Mouse (Mus musculus): ENCODE data around the gene Rtraf. TPM values are rescaled to one million over a fixed set of nuclear protein-coding genes. Genes with fewer than 3 reads are reported as not detected.
A peak's percentile ranks its signal among the peaks of the same experiment; 100 is the strongest.
"Not testable (repeated sequence)": the region's sequence is repeated elsewhere in the genome, so short reads cannot be mapped to it uniquely, and the experiment has no call there.

Gene Rtraf
- 10 to 100 TPM; 49.9 to 53.3 TPM for total RNA-seq (2021)

DNA sequence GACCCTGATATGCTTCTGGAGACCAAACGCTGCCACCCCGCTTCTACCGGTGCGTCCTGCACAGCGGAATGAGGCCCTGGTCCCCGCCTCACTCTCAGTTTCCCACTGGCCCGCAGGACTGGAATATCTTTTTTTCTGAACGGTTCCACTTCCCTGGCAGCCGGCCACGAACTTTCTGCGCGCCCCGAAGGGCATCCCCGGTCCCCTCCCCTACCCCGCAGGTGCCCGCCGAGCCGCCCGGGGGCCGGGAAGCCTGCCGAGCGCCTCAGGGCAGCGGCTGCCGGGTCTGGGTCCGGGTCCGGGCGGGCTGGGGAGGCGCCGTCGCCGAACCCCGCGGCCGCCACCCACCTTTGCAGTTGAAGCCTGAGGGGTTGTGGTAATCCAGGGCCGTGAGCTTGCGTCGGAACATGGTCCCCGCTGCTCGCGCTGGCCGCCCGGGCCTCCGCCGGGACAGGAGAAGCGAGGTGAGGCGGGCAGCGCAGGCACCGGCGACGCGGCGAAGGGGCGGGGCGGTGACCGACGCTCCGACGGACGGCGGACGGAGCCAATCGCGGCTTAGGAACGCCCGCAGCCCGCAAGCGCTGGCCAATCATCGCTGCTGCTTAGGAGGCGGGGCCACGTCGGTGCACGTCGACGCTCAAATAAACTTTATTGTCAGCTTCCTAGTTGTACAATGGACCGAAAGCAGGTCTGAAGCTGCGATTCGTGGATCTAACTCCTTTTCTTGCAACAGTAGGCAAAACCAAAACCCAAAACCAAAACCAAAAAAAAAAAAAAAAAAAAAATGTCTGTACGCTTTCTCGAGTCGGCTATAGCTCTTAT, at the start of gene Rtraf:
Gene Rtraf (minus strand): TSS at position 504 of the 822 bp plus-strand sequence.
- DNase-seq (ENCODE audit: extremely low spot score in 1 of 2, low spot score in 1 of 2), result peak; percentile 81 to 91

DNA sequence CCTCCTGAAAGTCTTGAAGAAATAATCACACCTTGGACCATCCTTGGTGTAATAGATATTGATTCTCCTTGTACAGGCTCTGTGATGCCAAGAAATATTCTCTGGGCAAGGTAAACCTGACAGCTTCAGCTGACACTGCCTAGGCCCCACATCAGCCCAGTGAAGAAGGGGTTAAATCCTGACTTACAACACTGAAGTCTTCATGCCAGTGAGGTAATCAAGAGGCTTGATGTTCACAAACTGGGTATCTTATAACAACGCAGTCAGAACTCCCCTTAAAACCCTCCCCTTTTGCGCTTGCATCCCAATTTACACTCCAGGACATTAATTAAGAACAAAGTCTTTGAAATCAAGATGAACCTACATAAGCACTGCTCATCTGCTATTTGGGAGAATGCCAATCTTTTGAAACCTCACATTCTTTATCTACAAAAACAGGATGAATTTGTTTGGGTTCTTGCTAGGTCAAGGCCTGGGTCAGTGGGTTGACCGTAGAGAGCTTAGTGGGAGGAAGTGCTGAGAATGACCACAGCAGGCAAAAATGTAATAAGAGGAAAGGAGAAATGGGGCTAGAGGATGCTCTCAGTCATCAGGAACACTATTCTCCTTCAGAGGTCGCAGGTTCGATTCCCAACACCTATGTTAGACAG, 43.8 kb upstream of the Rtraf start:
- no peak for DNase-seq (ENCODE audit: extremely low spot score in 1 of 2, low spot score in 1 of 2)

DNA sequence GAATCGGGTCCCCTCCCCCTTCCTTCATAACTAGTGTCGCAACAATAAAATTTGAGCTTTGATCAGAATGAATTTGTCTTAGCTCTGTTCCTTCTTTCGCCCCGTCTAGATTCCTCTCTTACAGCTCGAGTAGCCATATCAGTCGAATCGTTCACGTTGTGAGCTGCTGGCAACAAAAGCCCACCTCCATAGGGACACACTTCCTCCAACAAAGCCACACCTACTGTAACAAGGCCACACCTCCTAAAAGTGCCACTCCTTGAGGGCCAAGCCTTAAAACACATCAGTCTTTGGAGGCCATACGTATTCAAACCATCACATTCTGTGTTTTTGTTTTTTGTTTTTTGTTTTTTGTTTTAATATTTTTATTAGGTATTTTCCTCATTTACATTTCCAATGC, 41.5 kb upstream of the Rtraf start:
- DNase-seq (ENCODE audit: extremely low spot score in 1 of 2, low spot score in 1 of 2), result not testable (repeated sequence)

DNA sequence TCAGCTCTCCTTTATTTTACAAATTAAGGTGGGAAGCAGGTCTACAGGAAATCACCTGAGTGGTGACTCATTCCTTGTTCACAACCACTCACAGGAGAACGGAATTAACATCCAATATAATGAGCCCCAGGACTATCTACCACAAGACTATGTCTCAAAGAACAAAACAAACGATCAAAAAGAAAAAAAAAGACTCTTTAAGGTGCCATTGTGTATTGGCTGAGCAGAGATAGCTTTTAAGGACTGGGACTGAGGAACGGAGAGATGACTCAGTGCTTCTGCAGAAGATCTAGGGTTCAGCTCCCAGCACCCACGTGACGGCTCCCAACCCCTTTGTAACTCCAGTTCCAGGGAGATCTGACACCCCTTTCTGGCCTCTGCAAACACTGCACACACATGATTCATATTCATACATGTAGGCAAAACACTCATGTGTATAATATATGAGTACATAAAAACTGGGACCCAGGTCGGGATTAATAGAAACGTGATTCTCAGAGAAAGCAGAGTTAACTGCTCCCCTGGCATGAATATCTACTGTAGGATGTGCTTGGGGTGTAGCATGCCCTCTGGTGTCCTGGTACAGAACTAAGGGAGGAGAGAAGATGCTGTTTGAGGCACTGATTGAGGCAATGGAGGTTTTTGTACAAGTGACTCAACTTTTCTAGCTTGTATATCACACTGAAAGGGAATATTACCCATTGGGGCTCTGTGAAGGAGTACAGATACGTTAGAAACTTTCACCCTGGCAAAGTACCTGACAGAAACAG, 37.9 kb upstream of the Rtraf start:
- DNase-seq (ENCODE audit: extremely low spot score in 1 of 2, low spot score in 1 of 2), result no peak

DNA sequence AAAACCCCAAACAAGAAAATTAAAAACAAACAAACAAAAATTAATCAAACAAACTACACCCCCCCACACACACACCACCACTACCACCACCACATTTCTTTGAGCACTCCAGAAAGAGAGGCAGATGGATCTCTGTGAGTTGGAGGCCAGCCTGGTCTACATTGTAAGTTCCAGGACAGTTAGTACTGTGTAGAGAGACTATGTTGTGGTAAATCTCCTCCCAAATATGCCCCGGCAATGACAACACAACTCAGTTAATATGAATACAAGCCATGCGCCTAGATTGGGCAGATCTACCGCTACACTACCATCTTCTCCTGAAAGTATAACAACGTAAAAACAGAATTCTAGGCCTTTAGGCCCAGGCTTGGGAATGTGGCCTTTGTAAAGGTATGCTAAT, 36.7 kb upstream of the Rtraf start:
- DNase-seq (ENCODE audit: extremely low spot score in 1 of 2, low spot score in 1 of 2), result no peak

DNA sequence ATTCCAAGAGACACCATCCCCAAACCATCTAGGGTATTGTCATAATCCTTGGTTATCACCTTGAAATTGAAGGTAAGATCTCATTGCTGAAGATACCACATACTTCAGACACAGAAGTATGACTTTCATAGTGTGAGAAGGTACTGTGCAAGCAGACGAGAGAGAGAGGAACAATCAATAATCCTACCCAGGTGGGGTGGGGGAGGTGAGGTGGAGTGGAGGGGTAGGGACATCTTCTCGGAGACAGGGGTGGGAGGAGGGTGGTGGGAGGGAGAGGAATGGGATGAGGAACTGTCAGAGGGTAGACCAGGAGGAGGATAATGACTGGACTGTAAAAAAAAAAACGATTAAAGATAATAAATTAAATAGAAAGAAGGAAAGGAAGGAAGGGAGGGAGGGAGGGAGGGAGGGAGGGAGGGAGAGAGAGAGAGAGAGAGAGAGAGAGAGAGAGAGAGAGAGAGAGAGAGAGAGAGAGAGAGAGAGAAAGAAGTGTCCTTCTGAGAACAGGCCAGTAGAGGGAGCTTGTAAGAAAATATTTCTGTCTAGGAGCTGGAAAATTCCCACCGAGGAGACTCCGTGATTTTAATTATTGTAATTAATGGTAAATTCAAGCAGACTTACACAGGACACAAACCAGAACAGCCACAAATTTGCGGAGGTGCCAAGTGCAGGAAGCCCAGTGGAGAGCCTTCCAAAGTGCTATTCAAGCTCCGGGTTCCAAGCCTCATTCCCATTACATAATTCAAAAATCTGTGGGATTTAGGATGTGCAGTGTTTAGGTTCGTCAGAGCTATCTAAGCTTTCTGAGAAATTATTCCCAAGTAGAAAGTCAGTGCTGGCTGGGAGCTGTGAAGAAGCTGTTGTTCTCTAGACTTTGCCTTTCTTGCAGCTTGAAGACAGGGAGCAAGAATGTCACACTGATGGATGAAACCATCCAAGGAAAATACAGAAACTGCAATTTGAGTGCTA, 35.5 kb upstream of the Rtraf start:
- DNase-seq (ENCODE audit: extremely low spot score in 1 of 2, low spot score in 1 of 2), result peak; percentile 28 to 32

DNA sequence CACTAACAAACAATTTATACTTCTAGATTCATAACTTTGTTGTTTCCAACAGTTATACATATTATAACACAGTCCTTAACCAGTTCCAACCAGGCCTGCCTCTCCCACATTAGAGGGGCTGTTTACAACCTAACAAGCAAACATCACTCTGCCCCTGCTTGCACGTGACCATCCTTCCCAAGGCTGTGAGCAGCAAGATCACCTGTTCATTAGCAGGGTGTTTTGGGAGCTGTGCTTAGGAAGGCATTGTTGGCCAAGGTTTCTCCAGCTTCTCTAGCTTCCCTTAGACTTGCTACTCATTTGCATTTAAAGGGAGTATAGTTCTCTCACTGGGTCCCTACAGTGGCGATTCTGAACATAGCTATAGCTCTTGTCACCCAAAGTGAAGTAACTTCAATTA, 34.7 kb upstream of the Rtraf start:
- DNase-seq (ENCODE audit: extremely low spot score in 1 of 2, low spot score in 1 of 2), result no peak

DNA sequence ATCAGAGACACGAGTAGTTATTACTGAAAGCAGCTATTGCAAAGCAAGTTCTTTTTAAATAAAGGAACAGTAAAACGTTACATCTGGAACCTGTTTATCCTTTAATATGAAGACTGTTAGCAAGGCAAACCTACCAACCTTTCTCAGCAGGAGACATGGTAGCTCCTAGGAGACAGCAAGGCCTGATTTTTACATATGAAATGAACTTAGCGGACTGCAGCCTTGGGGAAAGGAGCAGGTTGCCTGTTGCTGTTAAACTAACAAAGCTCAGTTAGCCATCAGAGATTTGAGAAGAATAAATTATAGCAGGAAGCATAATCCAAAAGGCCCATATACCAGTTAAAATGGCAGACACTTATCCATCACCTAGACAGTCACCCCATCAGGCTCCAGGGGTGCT, 29.8 kb upstream of the Rtraf start:
- DNase-seq (ENCODE audit: extremely low spot score in 1 of 2, low spot score in 1 of 2), result no peak

DNA sequence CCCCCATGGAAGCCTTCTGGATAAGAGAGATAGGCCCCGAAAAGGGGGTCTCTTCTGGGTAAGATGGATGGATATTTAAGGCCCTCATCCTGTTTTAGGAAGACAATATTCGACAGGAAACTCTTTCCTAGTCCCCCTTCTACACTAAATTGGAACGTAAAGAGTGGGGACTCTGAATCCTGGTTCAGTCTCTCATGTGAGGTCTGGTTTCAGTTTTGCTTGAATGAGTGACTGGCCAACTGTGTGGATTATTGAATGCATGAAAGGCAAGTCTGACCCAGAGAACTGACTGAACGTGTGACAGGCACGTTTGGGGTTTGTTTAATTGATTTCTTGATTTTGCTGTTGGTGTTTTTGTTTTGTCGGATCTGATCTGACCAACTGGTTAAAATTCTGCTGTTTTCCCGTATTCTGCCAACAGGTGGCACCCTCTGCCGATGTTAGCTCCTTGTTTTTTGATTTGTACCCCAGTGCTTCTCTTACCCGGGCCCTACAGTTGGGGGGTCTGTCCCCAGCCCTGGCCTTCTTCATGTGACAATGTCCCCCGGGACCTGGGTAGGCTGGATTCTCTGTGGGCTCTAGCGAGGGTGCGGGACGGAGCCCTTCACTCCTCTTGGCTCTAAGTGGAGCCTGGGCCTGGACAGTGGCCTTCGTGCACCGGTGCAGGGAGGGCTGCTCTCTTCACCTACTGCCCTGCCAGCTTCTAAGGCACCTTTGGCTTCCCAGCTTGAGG, 16.1 kb upstream of the Rtraf start:
- DNase-seq (ENCODE audit: extremely low spot score in 1 of 2, low spot score in 1 of 2), result peak; percentile 57 to 85

DNA sequence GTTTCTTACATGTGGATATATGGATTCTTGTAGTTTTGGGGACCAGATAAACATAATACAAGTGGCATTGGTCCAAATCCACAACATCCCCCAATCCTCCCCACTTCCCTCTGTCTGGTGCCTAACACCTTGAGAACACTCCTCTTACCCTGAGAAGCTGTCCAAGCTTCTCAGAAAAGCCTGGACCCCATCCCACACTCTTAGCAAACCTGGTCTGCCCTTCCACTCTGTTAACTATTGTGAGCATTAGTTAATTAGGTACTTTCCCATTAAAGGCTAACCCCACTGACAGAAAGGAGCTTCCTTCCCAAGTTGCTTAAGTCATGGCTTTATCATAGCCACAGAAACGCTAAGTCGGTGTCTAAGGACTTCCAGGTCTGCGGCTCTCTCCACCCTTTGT, 12.7 kb upstream of the Rtraf start:
- DNase-seq (ENCODE audit: extremely low spot score in 1 of 2, low spot score in 1 of 2), result no peak

DNA sequence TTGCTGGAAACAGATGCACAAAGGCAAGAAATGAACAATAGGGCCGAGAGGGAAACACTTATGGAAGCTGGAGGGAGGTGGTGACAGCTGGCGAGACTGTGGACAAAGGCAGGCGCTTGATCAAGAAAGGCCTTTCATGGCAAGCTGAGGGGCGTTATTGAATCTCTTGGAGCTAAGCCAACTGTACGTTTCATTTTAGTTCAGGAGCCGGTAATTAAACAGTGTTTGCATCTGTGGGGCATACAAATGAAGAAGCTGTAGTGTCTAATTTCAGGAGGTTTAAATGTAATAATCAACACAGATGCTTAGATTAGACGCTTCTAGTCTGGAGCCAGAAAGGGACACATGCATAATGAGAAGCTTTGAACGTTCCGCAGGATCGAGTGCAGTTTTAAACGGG, 1.9 kb upstream of the Rtraf start:
- no peak for DNase-seq (ENCODE audit: extremely low spot score in 1 of 2, low spot score in 1 of 2)

DNA sequence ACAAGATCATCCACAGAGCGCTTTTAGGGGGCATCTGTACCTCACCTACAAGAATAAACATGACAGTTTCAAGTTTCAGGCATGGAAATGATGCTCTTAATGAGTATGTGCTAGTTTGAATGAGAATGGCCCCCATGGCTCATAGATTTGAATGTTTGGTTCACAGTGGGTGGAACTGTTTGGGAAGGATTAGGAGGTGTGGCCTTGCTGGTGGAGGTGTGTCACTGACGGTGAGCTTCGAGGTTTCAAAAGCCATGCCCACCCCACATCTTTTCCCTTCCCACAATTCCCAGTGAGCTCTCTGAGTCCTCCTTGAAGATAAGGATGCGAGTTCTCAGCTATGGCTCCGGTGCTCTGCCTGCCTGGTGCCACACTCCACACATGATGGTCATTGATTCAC, 1.9 kb downstream of the Rtraf start:
- no peak for DNase-seq (ENCODE audit: extremely low spot score in 1 of 2, low spot score in 1 of 2)

DNA sequence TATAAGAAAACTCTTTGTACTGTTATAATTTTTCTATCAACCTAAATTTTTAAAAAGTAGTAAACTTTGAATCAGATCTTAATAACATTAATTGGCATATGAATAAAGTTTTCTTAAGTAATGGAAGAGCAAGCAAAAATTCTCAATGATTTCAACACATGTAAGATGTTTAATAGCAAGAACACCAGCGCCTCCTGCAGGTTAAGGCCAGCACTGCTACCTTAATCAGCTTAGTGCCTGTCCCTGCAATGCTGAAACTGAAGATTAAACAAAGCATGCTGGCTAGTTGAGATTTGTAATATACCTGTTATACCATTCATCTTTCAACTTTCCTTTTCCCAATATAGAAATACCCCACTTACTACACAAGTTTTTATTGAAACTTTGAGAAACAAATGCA, 5.7 kb downstream of the Rtraf start:
- peak; percentile 69 to 95 for DNase-seq (ENCODE audit: extremely low spot score in 1 of 2, low spot score in 1 of 2)

DNA sequence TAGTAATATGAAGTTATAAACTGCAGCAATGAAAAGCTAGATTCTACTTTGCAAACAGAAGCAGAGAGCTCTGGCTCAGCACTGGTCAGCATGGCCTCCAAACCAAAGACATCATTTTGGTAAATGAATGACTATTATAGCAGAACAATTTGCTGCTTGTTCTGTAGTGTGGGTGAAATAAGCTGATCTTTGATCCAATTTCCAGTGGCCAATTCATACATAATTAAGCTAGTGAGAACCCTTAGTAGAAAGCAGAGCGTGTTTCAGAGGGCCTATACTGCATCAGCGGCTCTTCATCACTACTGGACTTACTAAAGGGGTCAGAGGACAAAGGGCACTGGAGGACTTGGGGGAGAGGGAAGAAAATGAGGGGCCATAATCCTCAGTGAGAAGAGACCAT, 10.6 kb downstream of the Rtraf start:
- no peak for DNase-seq (ENCODE audit: extremely low spot score in 1 of 2, low spot score in 1 of 2)

DNA sequence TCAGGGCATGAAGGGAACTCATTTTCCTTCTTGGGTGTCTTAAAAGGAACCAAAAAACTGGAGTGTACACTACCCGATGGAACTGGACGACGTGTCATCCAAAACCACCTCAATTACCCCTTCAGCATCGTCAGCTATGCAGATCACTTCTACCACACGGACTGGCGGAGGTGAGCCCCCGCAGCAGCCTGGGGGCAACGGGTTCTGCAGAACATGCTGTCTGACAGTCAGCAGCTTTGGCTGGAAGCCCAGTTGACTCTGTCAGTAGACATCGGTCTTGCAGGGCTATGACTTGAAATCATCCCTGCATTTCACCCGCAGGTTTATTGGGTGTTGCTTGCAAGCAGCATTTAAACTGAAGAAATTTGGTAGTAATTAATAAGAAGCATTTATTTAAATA, 13.7 kb downstream of the Rtraf start:
- DNase-seq (ENCODE audit: extremely low spot score in 1 of 2, low spot score in 1 of 2), result no peak

DNA sequence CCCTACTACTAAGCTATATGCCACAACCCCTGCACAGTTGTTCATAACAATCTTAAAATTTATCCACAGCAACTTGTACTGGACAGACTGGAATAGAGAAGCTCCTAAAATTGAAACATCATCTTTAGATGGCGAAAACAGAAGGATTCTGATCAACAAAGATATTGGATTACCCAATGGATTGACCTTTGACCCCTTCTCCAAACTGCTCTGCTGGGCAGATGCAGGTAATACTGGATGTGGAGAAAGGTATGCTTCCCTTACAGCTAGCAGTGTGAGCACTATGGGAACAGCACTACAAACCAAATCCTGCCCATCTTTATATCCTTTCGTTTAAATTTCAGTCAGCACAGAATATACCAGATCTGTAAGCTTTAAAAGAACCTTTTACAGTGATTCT, 15.8 kb downstream of the Rtraf start:
- DNase-seq (ENCODE audit: extremely low spot score in 1 of 2, low spot score in 1 of 2), result no peak

DNA sequence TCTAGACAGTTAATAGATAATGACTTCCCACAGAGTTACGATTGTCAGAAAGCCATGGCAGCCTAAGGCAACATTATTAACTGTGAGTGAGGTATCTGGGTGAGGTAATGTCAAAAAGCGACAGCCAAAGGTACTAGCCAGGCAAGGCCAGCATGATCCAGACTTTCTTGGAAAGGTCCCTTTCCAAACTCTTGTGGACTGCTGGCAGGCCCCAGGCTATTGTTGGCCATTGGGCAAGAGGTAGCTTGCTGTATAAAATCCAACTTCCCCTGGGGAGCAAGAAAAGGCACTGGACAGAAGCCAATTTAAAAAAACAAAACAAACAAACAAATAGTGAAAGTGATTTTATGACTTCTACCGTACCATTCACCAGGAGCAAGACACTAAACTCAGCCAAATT, 16.3 kb downstream of the Rtraf start:
- no peak for DNase-seq (ENCODE audit: extremely low spot score in 1 of 2, low spot score in 1 of 2)

DNA sequence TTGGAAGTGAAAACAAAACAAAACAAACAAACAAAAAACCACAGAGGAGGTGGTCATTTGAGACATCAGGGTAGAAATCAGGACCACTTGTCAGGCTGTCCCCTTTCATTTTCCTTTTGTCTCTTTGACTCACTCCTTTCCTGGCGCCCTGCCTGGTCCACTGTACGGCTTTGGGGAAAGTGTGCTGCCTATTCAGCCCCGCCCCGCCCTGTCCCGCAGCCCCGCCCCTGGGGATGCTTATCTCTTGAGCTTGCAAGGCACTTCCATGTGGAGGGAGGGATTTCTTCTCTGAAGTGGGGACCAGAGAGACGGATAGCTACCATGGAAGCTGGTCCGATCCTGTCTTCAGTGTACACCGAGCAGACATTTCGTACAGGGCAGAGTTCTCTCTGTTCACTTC, 20.0 kb downstream of the Rtraf start:
- no peak for DNase-seq (ENCODE audit: extremely low spot score in 1 of 2, low spot score in 1 of 2)

DNA sequence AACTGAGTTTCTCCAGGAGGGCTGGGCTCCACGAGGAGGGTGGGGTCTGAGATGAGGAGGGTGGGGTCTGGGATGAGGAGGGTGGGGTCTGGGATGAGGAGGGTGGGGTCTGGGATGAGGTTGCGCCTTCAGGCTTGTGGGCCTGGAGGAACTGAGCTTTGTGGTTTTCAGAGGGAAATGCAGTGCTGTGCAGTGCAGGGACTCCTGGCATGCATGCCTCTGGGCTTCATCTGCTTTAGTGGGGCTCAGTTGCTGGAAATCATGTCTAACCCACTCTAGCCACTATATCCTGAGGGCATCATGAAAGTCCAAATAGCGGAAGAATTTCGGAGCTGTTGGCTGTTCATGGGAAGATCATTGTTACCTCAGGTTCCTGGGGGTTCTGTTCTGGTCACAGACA, 20.4 kb downstream of the Rtraf start:
- DNase-seq (ENCODE audit: extremely low spot score in 1 of 2, low spot score in 1 of 2), result no peak

Data from layer of hippocampus, postnatal 25 days (tissue).